Mouse (Mus musculus) neural tube, embryonic 13.5 days (tissue): ENCODE data around the gene Calhm1. TPM values are rescaled to one million over a fixed set of nuclear protein-coding genes. Genes with fewer than 3 reads are reported as not detected.

Source experiments
- ATAC-seq: fragments of 200-750 bp; cut with Nextera tagmentation; 2 replicates; pipeline ENCODE4 v1.8.0; 2017; ENCODE audit warnings: low read depth, mild to moderate bottlenecking, moderate TSS enrichment, moderate library complexity
- H3K27ac ChIP-seq: fragments of 300-500 bp; sonication (generic); replicated peaks from 2 replicates; pipeline ENCODE4 v1.5.1; 2015; ENCODE audit warnings: moderate library complexity, mild to moderate bottlenecking, inconsistent platforms
- H3K27me3 ChIP-seq: fragments of 300-500 bp; sonication (generic); 2 replicates; pipeline ENCODE4 v1.6.1; 2015; ENCODE audit warnings: mild to moderate bottlenecking, inconsistent platforms
- H3K36me3 ChIP-seq: fragments of 300-500 bp; sonication (generic); 2 replicates; pipeline ENCODE4 v1.6.1; 2015; ENCODE audit warnings: mild to moderate bottlenecking, inconsistent platforms
- H3K4me1 ChIP-seq: fragments of 300-500 bp; sonication (generic); replicated peaks from 2 replicates; pipeline ENCODE4 v1.6.1; 2015; ENCODE audit warnings: inconsistent platforms
- H3K4me2 ChIP-seq: fragments of 300-500 bp; sonication (generic); 2 replicates; pipeline ENCODE4 v1.6.1; 2015; ENCODE audit warnings: inconsistent platforms, mild to moderate bottlenecking, moderate library complexity
- H3K4me3 ChIP-seq: fragments of 300-500 bp; sonication (generic); 2 replicates; pipeline ENCODE4 v1.5.1; 2015; ENCODE audit warnings: mild to moderate bottlenecking, inconsistent platforms
- H3K9ac ChIP-seq: fragments of 300-500 bp; sonication (generic); 2 replicates; pipeline ENCODE4 v1.6.1; 2015; ENCODE audit warnings: moderate library complexity, mild to moderate bottlenecking, inconsistent platforms
- H3K9me3 ChIP-seq: fragments of 300-500 bp; sonication (generic); 2 replicates; pipeline ENCODE4 v1.6.1; 2016; ENCODE audit warnings: inconsistent platforms
- WGBS: fragments of 180-500 bp; shearing (Covaris S2); methylation state at CpG from one replicate; pipeline ENCODE4 v1.1.7; 2015; 5-methylcytosine and 5-hydroxymethylcytosine counted together
- polyA plus RNA-seq: library from polyadenylated mRNA; unstranded; fragments of >200 nt; fragmentation: Nextera tagmentation; extraction: Ambion mirVana; gene quantifications from 2 replicates; pipeline ENCODE4 v1.2.1, GENCODE M21; 2015

Calhm1 gene
- polyA plus RNA-seq, result not detected in 2 replicates

- H3K27ac ChIP-seq, result no peak within 1 kb of the TSS
- H3K4me3 ChIP-seq, result no peak within 1 kb of the TSS
- H3K9ac ChIP-seq, result no peak within 1 kb of the TSS
- H3K36me3 ChIP-seq, result no peaks in the 10 kb centered on the region
- no peaks in the 10 kb centered on the region for H3K4me1 ChIP-seq
- no peak within 1 kb of the TSS for H3K4me2 ChIP-seq
- ATAC-seq, result no peak
- 95% methylated on average over 6 of the region's 6 CpGs for WGBS
- 0 out of 2 replicates have a peak, but pooled peaks cover 2% of the 10 kb centered on the region for H3K27me3 ChIP-seq
- no peaks in the 10 kb centered on the region for H3K9me3 ChIP-seq
These were observed at the start of gene Calhm1 for GRCm38 (mm10) chr19:47144154-47144553. Gene Calhm1, minus strand, starts transcription at chr19:47144254.

- 95% methylated on average over 5 of the region's 5 CpGs for WGBS
- ATAC-seq, result no peak
- Histone ChIP-seq H3K4me1 (peaks cover 10% of the 10 kb centered on the region), H3K27ac (no peak overlapping the region), H3K9me3 (no peaks in the 10 kb centered on the region), H3K4me3 (no peak overlapping the region), H3K36me3 (no peaks in the 10 kb centered on the region), H3K9ac (no peak overlapping the region), H3K27me3 (no peaks in the 10 kb centered on the region), H3K4me2 (no peak overlapping the region)
These were observed 48.1 kb upstream of the Calhm1 start for GRCm38 (mm10) chr19:47192158-47192557.

DNA sequence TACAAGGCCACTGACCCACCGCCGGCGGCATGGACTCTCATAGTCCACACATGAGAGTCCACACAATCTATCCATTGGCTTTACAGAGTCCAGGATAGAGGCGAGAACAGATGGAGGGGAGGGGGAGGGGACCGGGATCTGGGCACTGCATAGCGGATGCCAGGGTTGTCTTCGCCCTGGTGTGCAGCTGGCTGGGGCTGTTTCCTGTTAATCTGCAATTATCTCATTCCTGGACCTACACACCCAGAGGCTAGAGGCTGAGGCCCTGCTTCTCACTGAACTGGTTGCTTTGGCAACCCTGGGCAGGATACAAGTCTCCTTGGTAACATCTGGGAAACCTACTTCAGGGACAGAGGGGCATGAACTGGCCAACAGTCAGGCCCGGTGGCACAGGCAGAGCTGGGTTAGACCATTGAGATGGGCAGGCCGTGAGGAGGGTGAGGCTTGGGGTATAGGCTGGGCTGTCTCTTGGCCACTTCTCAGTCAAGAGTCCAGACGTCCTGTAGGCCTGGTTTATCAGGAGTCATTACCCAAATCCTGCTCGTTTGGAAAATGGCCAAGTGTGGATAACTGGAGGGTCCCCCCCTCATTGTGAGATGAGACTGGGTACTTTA is 44.6 kb upstream of the Calhm1 start:
- peak; percentile 74 for ATAC-seq
- H3K27ac ChIP-seq, result peak overlapping the region; percentile 56; the same call in 1 of the 2 replicates
- peaks cover 15% of the 10 kb centered on the region for H3K4me1 ChIP-seq
- no peak overlapping the region for H3K4me3 ChIP-seq
- no peaks in the 10 kb centered on the region for H3K27me3 ChIP-seq
- 71% methylated on average over 11 of the region's 11 CpGs for WGBS
- no peaks in the 10 kb centered on the region for H3K36me3 ChIP-seq
- no peak overlapping the region for H3K4me2 ChIP-seq
- H3K9ac ChIP-seq, result no peak overlapping the region
- no peaks in the 10 kb centered on the region for H3K9me3 ChIP-seq

DNA sequence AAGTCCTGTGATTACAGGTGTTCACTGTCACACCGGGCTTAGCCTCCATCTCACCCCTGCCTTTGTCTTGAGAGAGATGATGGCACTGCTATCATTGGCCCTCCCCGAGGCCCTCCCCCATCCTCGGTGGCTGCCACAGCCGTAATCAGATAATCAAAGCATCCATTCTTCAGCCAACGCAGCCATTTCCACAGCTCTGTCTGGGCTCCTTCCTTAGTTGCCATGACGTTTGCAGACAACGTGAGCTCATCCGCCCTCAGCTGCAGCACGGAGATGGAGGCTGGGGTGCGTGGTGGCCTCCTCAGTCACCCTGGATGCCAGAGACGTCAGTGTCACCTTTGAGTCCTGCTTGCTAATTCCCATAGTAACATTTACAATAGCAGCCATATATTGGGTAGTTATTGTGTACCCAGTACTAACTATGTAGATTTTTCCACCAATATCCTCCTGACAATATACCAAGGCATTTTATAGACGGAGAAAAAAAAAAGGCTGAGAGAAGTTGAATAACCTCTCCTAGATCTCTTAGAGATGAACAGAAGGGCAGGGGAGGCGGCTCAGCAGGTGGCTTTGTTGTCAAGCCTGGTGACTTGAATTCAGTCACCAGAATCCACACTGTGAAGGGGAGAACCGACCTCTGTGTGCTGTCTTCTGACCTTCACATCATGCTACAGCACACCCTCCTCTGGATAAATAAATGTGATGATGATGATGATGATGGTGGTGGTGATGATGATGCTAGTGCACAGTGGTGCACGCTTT is 42.6 kb upstream of the Calhm1 start:
- WGBS, result 39% methylated on average over 15 of the region's 15 CpGs
- no peak for ATAC-seq
- peaks cover 5% of the 10 kb centered on the region for H3K9me3 ChIP-seq

GRCm38 (mm10) chr19:47184736-47185135 is 40.7 kb upstream of the Calhm1 start:
- WGBS, result 63% methylated on average over 4 of the region's 4 CpGs
- H3K4me1 ChIP-seq, result peaks cover 24% of the 10 kb centered on the region
- ATAC-seq, result no peak
- peaks cover 6% of the 10 kb centered on the region for H3K9me3 ChIP-seq
- H3K4me2 ChIP-seq, result no peak overlapping the region
- H3K27me3 ChIP-seq, result peaks cover 20% of the 10 kb centered on the region
- no peaks in the 10 kb centered on the region for H3K36me3 ChIP-seq
- H3K9ac ChIP-seq, result no peak overlapping the region
- no peak overlapping the region for H3K4me3 ChIP-seq
- H3K27ac ChIP-seq, result no peak overlapping the region

More for the DNA sequence above, 42.6 kb upstream of the Calhm1 start:
- Histone ChIP-seq H3K27ac (no peak overlapping the region), H3K27me3 (peaks cover 1% of the 10 kb centered on the region; the same call in 1 of the 2 replicates), H3K4me2 (no peak overlapping the region), H3K9ac (no peak overlapping the region), H3K4me1 (peaks cover 15% of the 10 kb centered on the region), H3K36me3 (no peaks in the 10 kb centered on the region), H3K4me3 (no peak overlapping the region)

DNA sequence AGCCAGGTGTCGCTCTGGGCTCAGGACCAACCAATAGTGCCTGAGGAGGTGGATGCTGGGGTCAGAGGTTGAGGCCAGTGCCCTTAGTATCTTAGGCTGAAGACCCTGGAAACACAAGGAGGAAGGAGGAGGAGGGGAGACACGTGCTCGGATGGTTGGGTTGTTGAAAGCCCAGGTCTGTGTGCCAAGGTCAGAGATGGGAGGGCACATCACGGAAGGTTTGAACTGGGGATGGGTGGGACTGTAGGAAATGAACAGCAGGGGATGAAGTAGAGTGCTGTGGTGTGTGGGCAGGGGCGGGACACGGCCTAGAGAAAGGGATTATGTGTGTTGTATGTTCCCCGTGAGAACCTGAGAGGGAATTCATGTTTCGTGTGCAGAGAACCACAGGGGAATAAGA is 40.2 kb upstream of the Calhm1 start:
- no peak overlapping the region for H3K4me2 ChIP-seq
- peaks cover 25% of the 10 kb centered on the region for H3K27me3 ChIP-seq
- whole genome bisulfite sequencing, result 65% methylated on average over 8 of the region's 8 CpGs
- ATAC-seq, result no peak
- H3K4me3 ChIP-seq, result no peak overlapping the region
- H3K9ac ChIP-seq, result no peak overlapping the region
- H3K27ac ChIP-seq, result no peak overlapping the region
- peaks cover 29% of the 10 kb centered on the region for H3K4me1 ChIP-seq
- H3K36me3 ChIP-seq, result no peaks in the 10 kb centered on the region
- H3K9me3 ChIP-seq, result peaks cover 6% of the 10 kb centered on the region

GRCm38 (mm10) chr19:47180011-47180410 is 36.0 kb upstream of the Calhm1 start:
- WGBS, result 16% methylated on average over 8 of the region's 8 CpGs
- Histone ChIP-seq H3K27me3 (peaks cover 43% of the 10 kb centered on the region), H3K4me3 (peak overlapping the region; percentile 73), H3K27ac (no peak overlapping the region), H3K9ac (peak overlapping the region; percentile 79), H3K4me2 (peak overlapping the region; percentile 97), H3K9me3 (peaks cover 6% of the 10 kb centered on the region), H3K36me3 (no peaks in the 10 kb centered on the region), H3K4me1 (peaks cover 26% of the 10 kb centered on the region)
- ATAC-seq, result no peak

DNA sequence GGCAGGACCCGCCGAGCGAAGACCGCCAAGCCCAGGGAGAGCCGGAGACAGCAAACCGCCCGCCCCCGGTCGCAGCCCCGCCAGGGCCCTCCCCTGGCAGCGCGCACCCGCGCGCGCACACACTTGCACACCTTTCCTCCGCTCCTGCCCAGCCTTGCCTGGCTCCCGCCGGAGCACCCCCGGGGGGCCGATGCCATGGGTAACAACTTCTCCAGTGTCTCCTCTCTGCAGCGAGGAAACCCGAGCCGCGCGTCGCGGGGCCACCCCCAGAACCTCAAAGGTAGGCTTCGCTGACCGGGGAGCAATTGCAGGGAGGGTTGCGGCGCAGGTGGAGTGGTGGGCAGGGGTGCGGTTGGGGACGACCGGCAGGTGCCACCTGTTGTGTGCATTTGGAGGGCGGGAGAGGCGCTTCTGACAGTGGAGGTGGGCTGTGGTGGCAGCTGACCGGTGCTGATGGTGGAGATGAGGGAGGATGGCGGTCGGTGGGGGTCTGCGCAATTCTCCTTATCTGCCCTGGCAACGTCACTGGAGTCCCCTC is 35.3 kb upstream of the Calhm1 start:
- WGBS, result under 1% methylated on average over 40 of the region's 42 CpGs
- peak; percentile 32 for ATAC-seq
- peak overlapping the region; percentile 79 for H3K9ac ChIP-seq
- peak overlapping the region; percentile 73 for H3K4me3 ChIP-seq
- peak overlapping the region; percentile 97 for H3K4me2 ChIP-seq
- peaks cover 26% of the 10 kb centered on the region for H3K4me1 ChIP-seq
- no peaks in the 10 kb centered on the region for H3K36me3 ChIP-seq
- peaks cover 6% of the 10 kb centered on the region for H3K9me3 ChIP-seq
- H3K27me3 ChIP-seq, result peaks cover 43% of the 10 kb centered on the region
- peak overlapping the region; percentile 52 for H3K27ac ChIP-seq

DNA sequence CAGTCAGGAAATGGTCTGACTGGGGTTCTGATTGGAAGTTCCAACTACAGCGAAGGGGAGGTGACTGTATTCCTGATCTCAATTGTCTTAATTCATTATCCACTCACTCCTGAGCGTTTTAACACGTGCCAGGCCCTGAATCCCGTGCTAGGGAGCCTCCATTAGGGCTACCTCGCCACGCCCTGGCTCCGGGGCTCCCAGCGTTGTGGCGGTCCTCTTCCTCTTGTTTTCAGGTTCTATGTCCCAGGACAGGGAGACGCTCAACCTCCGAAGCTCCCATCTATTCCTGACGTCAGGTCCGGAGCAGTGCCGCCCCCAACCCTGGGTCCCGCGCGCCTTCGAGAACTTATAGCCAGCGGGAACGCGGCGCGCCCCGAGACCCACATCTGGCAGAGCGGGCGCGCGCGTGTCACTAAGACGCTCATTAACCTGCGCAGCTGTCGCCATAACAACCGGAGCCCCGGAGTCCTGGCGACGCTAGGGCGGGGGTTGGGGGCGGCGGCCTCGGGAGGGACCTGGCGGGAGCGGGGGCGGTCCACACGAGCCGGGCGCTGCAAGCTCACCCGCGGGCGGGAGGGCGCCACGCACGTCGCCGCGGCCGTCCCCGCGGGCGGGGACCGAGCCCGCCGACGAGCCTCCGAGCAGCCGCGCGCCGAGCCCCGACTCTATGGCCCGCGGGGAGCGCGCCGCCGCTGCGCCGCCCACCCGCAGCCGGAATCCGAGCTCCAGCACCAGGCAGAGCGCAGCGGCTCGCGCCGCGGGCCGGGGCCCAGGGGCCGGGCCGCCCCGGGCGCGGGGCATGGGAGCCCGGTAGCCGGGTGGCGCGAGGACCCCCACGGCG is 34.6 kb upstream of the Calhm1 start, which contains the start of gene Neurl1a:
TSS of gene Neurl1a (plus strand) at position 390 of the 841 bp plus-strand sequence.
- Histone ChIP-seq H3K9ac (peak within 1 kb of the TSS; percentile 79), H3K4me1 (peaks cover 21% of the 10 kb centered on the region), H3K27ac (peak within 1 kb of the TSS; percentile 52), H3K36me3 (no peaks in the 10 kb centered on the region), H3K9me3 (peaks cover 6% of the 10 kb centered on the region), H3K4me2 (peak within 1 kb of the TSS; percentile 97), H3K27me3 (peaks cover 43% of the 10 kb centered on the region), H3K4me3 (peak within 1 kb of the TSS; percentile 73)
- under 1% methylated on average over 67 of the region's 98 CpGs for whole genome bisulfite sequencing
- peak; percentile 66 for ATAC-seq

GRCm38 (mm10) chr19:47178001-47178400 is 33.9 kb upstream of the Calhm1 start:
- H3K27ac ChIP-seq, result peak overlapping the region; percentile 52; the same call in 1 of the 2 replicates
- 24% methylated on average over 10 of the region's 10 CpGs for WGBS
- H3K27me3 ChIP-seq, result peaks cover 43% of the 10 kb centered on the region
- peaks cover 6% of the 10 kb centered on the region for H3K9me3 ChIP-seq
- peak overlapping the region; percentile 73 for H3K4me3 ChIP-seq
- peaks cover 21% of the 10 kb centered on the region for H3K4me1 ChIP-seq
- ATAC-seq, result peak; percentile 13
- no peak overlapping the region for H3K9ac ChIP-seq
- peak overlapping the region; percentile 97 for H3K4me2 ChIP-seq
- H3K36me3 ChIP-seq, result no peaks in the 10 kb centered on the region

- Histone ChIP-seq H3K4me3 (no peak overlapping the region), H3K36me3 (no peaks in the 10 kb centered on the region), H3K27me3 (peaks cover 43% of the 10 kb centered on the region), H3K27ac (no peak overlapping the region), H3K9ac (no peak overlapping the region), H3K4me1 (peaks cover 21% of the 10 kb centered on the region), H3K4me2 (no peak overlapping the region), H3K9me3 (peaks cover 4% of the 10 kb centered on the region)
- ATAC-seq, result no peak
- WGBS, result 45% methylated on average over 2 of the region's 2 CpGs
These were observed 33.0 kb upstream of the Calhm1 start for GRCm38 (mm10) chr19:47176916-47177505.
